Mouse (Mus musculus) c-Kit-positive CD71-positive TER-119-negative erythroid progenitor cells, embryonic 14.5 days (primary cell): ENCODE measurements around the gene D430041D05Rik.

Experiments
- DNase-seq: peaks from one replicate; pipeline ENCODE4 v3.0.0-alpha.2; 2013; ENCODE audit warnings: low read depth

Gene D430041D05Rik

GRCm38 (mm10) chr2:104408351-104408750, 2.5 kb downstream of the D430041D05Rik start:
- DNase-seq = no peak

GRCm38 (mm10) chr2:104407913-104408312, 2.9 kb downstream of the D430041D05Rik start:
- DNase-seq = no peak

GRCm38 (mm10) chr2:104404036-104404435, 6.8 kb downstream of the D430041D05Rik start:
- no peak for DNase-seq

GRCm38 (mm10) chr2:104398651-104399290, 12.0 kb downstream of the D430041D05Rik start:
- no peak for DNase-seq

GRCm38 (mm10) chr2:104395961-104396360, 14.9 kb downstream of the D430041D05Rik start:
- DNase-seq = no peak

- no peak for DNase-seq
Observed at GRCm38 (mm10) chr2:104394769-104395168, 16.0 kb downstream of the D430041D05Rik start.

- no peak for DNase-seq
Observed at GRCm38 (mm10) chr2:104392700-104393312, 18.0 kb downstream of the D430041D05Rik start.

- no peak for DNase-seq
Observed at GRCm38 (mm10) chr2:104389231-104389630, 21.6 kb downstream of the D430041D05Rik start.

- no peak for DNase-seq
Observed at GRCm38 (mm10) chr2:104385941-104386340, 24.9 kb downstream of the D430041D05Rik start.

- no peak for DNase-seq
Observed at GRCm38 (mm10) chr2:104383589-104383988, 27.2 kb downstream of the D430041D05Rik start.

GRCm38 (mm10) chr2:104382813-104383212, 28.0 kb downstream of the D430041D05Rik start:
- DNase-seq = no peak

GRCm38 (mm10) chr2:104379304-104379703, 31.5 kb downstream of the D430041D05Rik start:
- no peak for DNase-seq

- no peak for DNase-seq
Observed at GRCm38 (mm10) chr2:104378791-104379190, 32.0 kb downstream of the D430041D05Rik start.

- no peak for DNase-seq
Observed at GRCm38 (mm10) chr2:104377990-104378389, 32.8 kb downstream of the D430041D05Rik start.

- DNase-seq = no peak
Observed at GRCm38 (mm10) chr2:104372156-104372555, 38.7 kb downstream of the D430041D05Rik start.

GRCm38 (mm10) chr2:104371606-104372130, 39.1 kb downstream of the D430041D05Rik start:
- DNase-seq = no peak

GRCm38 (mm10) chr2:104367836-104368298, 42.9 kb downstream of the D430041D05Rik start:
- no peak for DNase-seq

- no peak for DNase-seq
Observed at GRCm38 (mm10) chr2:104367291-104367690, 43.5 kb downstream of the D430041D05Rik start.

GRCm38 (mm10) chr2:104359305-104359704, 51.5 kb downstream of the D430041D05Rik start:
- no peak for DNase-seq

- no peak for DNase-seq
Observed at GRCm38 (mm10) chr2:104358881-104359280, 51.9 kb downstream of the D430041D05Rik start.

GRCm38 (mm10) chr2:104356531-104356930, 54.3 kb downstream of the D430041D05Rik start:
- DNase-seq = no peak

- DNase-seq = no peak
Observed at GRCm38 (mm10) chr2:104354117-104354516, 56.7 kb downstream of the D430041D05Rik start.

GRCm38 (mm10) chr2:104352204-104352493, 58.7 kb downstream of the D430041D05Rik start:
- DNase-seq = no peak
